Mouse (Mus musculus) yolk sac, embryonic 10.5 days (tissue): ENCODE measurements at regions not wholly inside any gene's neighbourhood (a gene's known extent, or its start where the extent isn't known, plus 50 kb on each side); places are given as distances from the start of the nearest gene placed in this dataset.
A peak's percentile ranks its signal among the peaks of the same experiment; 100 is the strongest.
"Not testable (repeated sequence)": the region's sequence is repeated elsewhere in the genome, so short reads cannot be mapped to it uniquely, and the experiment has no call there.

Source experiments
- DNase-seq: peaks from one replicate; pipeline ENCODE4 v3.0.0-alpha.2; 2017; ENCODE audit warnings: low spot score

DNA sequence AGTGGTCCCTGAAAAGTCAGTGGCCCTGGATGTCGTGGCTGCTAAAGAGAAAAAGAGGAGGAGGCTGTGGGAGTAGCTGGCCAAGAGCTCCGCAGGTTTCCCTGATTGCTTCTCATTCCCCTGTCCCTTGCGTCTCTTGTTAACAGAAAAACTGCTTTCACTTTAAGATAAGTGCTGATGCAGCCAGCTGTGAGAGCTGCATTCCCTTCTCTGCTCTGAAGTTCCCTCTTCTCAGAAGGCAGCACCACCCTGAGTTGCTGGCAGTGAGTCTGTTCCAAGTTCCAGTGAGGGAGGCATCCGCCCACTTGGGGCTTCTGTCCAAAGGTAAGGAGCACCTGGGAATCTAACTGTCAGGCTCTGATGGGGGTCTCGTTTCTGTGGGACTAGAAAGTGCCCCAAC is 63.5 kb downstream of the Olfr693 start:
- DNase-seq: peak; percentile 44

DNA sequence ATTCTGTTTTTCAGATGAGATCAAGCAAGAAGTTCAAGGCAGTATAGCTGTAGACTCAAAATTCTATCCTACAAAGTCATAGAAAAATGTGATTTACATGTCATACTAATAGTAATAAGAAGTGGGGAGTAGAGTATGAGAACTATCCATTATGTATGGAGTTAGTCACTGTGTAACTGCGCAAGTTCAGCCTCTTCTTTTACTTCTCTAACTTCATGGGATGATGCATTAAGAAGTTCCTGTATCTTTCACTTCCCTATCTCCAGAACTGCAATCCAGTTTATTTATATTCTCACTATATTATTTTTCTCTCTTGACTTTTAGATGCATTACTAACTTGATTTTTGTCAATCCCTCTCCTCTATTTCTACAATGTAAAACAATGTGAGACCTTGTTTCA is 67.7 kb downstream of the Olfr693 start:
- no peak for DNase-seq

DNA sequence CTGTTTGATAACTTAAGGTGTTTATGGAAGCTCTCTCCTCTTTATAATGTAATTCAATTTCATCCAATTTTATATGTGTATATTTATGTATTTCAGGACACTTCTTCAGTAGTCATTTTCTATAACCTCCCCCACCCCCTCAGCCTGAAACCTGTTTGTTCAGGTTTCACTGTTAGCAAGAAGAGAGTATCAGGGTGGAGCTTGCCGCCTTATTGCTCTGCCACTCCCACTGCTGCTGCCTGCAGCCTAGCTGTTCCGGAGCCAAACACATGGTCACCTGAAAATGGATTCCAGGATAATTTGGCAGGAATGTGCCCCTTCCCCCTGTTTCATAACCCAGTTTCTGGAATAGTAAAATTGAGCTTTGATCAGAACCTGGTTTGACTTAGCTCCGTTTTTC is 100.0 kb downstream of the Olfr693 start:
- DNase-seq: no peak

DNA sequence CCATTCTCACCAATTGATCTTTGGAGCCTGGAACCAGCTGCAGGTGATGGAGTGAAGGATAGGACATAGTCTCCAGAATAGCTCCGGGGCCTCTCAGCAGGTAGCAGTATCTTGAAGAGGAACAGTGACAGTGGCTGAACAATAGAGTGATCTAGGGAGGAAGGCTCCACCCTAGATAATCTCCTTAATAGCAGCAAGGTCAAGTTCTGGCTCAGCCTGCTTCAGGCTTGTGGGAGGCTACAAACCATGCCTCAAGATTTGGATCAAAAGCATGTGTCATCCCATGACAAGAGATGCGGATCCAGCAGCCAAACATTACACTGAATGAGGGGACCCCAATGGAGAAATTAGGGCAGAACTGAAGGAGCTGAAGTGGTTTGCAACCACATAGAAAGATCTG is 112.1 kb downstream of the Olfr693 start:
- DNase-seq: not testable (repeated sequence)

DNA sequence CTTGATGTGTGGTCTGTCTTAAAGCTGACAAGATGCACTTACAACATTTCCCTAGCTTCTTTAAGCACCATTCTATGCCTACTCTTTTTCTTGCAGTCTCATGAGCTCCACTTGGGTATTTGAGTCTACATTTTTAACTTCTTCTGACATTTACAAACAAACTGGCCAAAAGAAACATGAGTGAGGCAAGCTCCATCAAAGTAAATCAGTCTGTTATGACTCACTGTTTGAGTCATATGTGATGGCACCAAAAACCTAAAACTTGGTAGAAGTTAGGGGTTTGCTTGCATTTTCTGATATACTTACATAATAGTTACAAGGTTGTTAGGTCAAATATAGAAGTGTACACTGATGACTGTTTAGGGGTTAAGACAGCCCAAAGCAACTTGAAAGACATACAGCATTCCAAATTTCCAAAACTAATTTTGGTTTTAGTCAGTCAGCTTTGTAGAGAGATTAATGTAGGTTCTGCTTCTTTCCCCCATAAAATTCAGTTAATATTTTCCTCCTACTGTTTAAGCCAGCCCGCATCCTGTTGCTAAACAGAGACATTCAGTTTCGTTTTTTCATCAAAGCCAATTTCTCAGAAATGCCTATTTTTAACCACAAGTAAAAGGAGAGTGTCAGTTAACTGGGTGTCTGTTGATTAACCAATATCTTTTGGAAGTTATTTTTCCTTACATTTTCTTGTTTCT is 129.4 kb downstream of the Olfr693 start:
- DNase-seq: no peak

DNA sequence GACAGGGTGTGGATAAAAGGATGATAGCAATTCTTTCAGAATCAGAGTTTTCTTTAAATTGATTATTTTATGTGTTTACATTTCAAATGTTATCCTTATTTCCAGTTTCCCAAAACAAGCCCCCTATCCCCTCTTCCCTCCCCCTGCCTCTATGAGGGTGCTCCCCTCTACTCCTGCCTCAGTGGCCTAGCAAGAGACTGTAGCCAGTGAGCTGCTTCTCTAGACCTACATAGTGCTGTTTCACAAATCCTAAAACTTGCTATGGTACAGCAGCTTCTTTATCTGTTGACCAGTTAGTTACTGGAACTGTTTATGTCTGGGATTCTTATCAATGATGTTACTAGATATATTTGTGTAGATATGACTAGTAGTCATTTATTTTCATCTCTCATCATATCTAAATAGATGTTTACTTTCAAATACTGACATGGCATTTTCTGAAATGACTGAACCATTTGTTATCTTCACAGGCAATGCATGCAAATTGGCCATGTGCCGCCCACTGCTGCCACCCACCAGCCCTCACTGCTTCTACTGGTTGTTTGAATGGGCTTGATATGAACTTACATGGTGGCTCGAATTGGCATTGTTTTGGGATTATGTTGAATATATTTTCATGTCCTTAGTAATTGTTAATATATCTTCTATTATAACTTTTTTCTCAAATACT is 150.8 kb downstream of the Olfr693 start:
- not testable (repeated sequence) for DNase-seq

DNA sequence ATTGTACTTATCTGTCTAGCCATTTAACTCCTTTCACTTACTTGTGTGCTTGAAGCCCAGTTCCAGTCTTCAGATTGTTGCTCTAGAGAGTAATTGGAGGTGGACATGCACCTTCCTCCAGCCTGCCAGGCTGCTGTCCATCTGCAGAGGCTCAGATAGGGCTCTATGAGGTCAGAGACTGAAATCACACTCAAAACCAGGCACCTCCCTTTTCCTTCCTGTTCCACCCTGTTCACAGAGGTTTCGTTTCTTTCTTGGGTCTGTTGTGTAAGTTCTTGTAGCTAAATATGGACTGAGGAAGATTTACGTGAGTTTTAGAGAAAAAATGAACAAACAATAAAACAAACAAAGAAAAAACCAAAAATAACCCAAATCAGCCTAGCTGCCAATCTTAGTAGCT is 151.4 kb downstream of the Olfr693 start:
- DNase-seq: not testable (repeated sequence)

DNA sequence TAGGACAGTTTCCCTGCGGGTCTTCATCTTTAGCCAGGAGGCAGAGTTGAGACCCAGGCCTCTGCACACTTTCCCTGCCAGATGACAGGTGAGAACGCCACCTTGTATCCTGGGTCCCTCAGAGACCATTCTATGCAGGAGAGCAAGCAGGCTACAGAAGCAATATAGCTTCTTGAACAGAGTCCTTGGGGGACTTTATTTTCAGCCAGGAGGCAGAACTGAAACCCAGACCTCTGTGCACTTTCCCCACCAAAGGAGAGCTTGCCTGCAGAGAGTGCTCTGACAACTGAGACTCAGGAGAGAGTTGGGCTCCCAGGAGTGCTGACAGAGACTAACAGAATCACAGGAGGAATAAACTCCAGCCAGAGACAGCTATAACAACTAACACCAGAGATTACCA is 185.5 kb downstream of the Olfr693 start:
- DNase-seq: no peak
